Mouse (Mus musculus) heart, postnatal 0 days (tissue): Measurements from ENCODE around the gene Baz2b. TPM values are rescaled to one million over a fixed set of nuclear protein-coding genes. Genes with fewer than 3 reads are reported as not detected.

Source experiments
- ATAC-seq: fragments of 200-750 bp; cut with Nextera tagmentation; 2 replicates; pipeline ENCODE4 v1.8.0; 2017; ENCODE audit warnings: low read depth, moderate number of reproducible peaks, moderate library complexity; ENCODE audit not compliant: insufficient read depth
- DNase-seq: peaks from one replicate; pipeline ENCODE4 v3.0.0-alpha.2; 2016; ENCODE audit warnings: low spot score
- H3K27ac ChIP-seq: fragments of 300-500 bp; sonication (generic); 2 replicates; pipeline ENCODE4 v1.5.1; 2014; ENCODE audit warnings: low read depth, mild to moderate bottlenecking
- H3K27me3 ChIP-seq: fragments of 300-500 bp; sonication (generic); 2 replicates; pipeline ENCODE4 v1.6.1; 2014; ENCODE audit warnings: low read length, mixed read lengths; ENCODE audit not compliant: control insufficient read depth, insufficient read depth
- H3K36me3 ChIP-seq: fragments of 300-500 bp; sonication (generic); replicated peaks from 2 replicates; pipeline ENCODE4 v1.6.1; 2014; ENCODE audit warnings: low read length, mixed read lengths; ENCODE audit not compliant: control insufficient read depth, insufficient read depth
- H3K4me1 ChIP-seq: fragments of 300-500 bp; sonication (generic); 2 replicates; pipeline ENCODE4 v1.6.1; 2014; ENCODE audit warnings: antibody characterized with exemption; ENCODE audit not compliant: control insufficient read depth, insufficient read depth
- H3K4me2 ChIP-seq: fragments of 300-500 bp; sonication (generic); 2 replicates; pipeline ENCODE4 v1.6.1; 2014; ENCODE audit warnings: low read depth, mild to moderate bottlenecking, low read length, moderate library complexity
- H3K4me3 ChIP-seq: fragments of 300-500 bp; sonication (generic); 2 replicates; pipeline ENCODE4 v1.5.1; 2014; ENCODE audit warnings: low read depth, low read length
- H3K9ac ChIP-seq: fragments of 300-500 bp; sonication (generic); replicated peaks from 2 replicates; pipeline ENCODE4 v1.6.1; 2014; ENCODE audit warnings: low read depth, low read length, mixed read lengths
- H3K9me3 ChIP-seq: fragments of 300-500 bp; sonication (generic); replicated peaks from 2 replicates; pipeline ENCODE4 v1.6.1; 2016; ENCODE audit warnings: low read length; ENCODE audit not compliant: control insufficient read depth
- CTCF ChIP-seq: IDR thresholded peaks from 2 replicates; pipeline ENCODE4 v1.5.1; 2016; ENCODE audit warnings: antibody characterized with exemption, control low read depth, low read depth
- EP300 ChIP-seq: IDR thresholded peaks from 2 replicates; pipeline ENCODE4 v1.6.1; 2016; ENCODE audit warnings: antibody characterized with exemption, low read depth
- WGBS: fragments of 180-500 bp; shearing (Covaris S2); extraction: QIAGEN DNeasy Blood & Tissue Kit; methylation state at CpG from one replicate; pipeline ENCODE4 v1.1.7; 2014; 5-methylcytosine and 5-hydroxymethylcytosine counted together
- polyA plus RNA-seq: library from polyadenylated mRNA; unstranded; fragments of >200 nt; fragmentation: Nextera tagmentation; extraction: Ambion mirVana; gene quantifications from 2 replicates; pipeline ENCODE4 v1.2.1, GENCODE M21; 2015
- total RNA-seq: library from RNA; depleted of rRNA; stranded (reverse); fragments of >200 nt; gene quantifications from 2 replicates; pipeline ENCODE4 v1.2.3, GENCODE M21; 2014; ENCODE audit warnings: low replicate concordance

The Baz2b gene
- total and polyA plus RNA-seq, 2 experiments from 2014 or later: 40.3 to 46.2 TPM

DNA sequence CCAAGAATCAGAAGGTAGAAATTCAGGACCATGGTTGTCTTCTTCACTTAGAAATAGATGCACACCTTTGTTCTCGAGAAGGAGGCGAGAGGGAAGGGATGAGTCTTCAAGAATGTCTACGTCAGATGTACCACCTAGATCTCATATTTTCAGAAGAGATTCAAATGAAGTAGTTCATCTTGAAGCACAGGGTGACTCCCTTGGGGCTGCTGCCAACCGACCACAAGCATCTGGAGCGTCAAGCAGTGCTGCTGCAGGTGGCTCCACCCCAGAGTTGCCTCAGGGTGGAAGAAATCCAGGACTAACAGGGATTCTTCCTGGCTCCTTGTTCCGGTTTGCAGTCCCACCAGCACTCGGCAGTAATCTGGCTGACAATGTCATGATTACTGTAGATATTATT lies 24.9 kb upstream of the Baz2b start:
- H3K9ac ChIP-seq: no peak overlapping the region

DNA sequence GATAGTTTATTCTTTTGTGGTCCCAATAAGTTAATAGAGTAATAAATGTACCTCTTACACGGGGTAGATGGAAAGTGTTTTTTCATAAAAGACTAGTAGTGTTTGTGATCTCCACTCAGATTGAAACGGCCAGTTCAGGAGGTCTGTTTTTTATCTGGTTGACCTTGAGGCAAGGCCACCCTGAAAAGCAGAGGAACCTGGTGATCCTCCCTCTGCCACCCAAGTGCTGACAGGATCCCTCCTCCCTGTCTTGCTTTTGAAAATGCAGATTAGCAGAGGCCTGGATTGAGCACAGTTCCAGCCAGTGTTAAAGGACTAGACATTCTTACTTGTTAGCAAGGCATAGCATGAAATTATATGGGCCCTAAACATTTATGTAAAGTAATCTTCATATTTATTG lies 23.5 kb upstream of the Baz2b start:
- H3K4me2 ChIP-seq: peak overlapping the region; percentile 6; the same call in 1 of the 2 replicates
- no peaks in the 10 kb centered on the region for H3K27me3 ChIP-seq
- H3K36me3 ChIP-seq: peaks cover 68% of the 10 kb centered on the region
- H3K27ac ChIP-seq: peak overlapping the region; percentile 87
- no peak overlapping the region for H3K4me3 ChIP-seq
- no peaks in the 10 kb centered on the region for H3K9me3 ChIP-seq
- DNase-seq (peak; percentile 73), ATAC-seq (peak; percentile 89)
- no peaks in the 10 kb centered on the region; the same call in 1 of the 2 replicates for H3K4me1 ChIP-seq
- H3K9ac ChIP-seq: no peak overlapping the region
- TF ChIP-seq CTCF (no peak), EP300 (0 out of 2 replicates have a peak, but pooled peaks have one; percentile 40)
- 19% methylated on average over 2 of the region's 2 CpGs for WGBS

More for the DNA sequence above, 24.9 kb upstream of the Baz2b start:
- H3K4me2 ChIP-seq: no peak overlapping the region
- H3K27me3 ChIP-seq: no peaks in the 10 kb centered on the region
- H3K9me3 ChIP-seq: no peaks in the 10 kb centered on the region
- WGBS: 65% methylated on average over 7 of the region's 7 CpGs
- H3K4me1 ChIP-seq: no peaks in the 10 kb centered on the region; the same call in 1 of the 2 replicates
- no peak overlapping the region for H3K27ac ChIP-seq
- TF ChIP-seq EP300: no peak
- TF ChIP-seq CTCF: no peak
- H3K4me3 ChIP-seq: no peak overlapping the region
- DNase-seq: no peak
- peaks cover 73% of the 10 kb centered on the region for H3K36me3 ChIP-seq
- no peak for ATAC-seq

DNA sequence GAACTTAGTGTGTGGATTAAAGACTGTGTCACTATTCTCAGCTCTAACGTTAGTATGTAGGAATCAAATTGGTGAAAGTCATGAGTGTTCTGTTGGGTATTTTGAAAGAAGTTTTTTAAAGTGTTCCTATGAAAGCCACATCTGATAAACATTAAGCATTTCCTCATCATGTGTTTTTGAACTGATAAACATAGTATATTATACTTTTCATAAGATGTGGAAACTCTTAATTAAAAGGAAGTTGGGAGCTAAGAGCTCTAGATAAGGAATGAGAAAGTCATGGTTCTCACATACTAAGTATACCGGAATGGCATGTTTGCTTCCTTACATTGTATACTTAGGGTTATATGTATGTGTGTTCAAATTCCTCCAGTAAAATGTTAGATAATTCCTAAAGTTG lies 20.7 kb upstream of the Baz2b start:
- Histone ChIP-seq H3K4me1 (no peaks in the 10 kb centered on the region), H3K4me2 (no peak overlapping the region), H3K27me3 (no peaks in the 10 kb centered on the region), H3K27ac (no peak overlapping the region), H3K9me3 (no peaks in the 10 kb centered on the region), H3K4me3 (no peak overlapping the region), H3K9ac (no peak overlapping the region), H3K36me3 (peaks cover 42% of the 10 kb centered on the region)
- WGBS: 66% methylated on average over 2 of the region's 2 CpGs
- DNase-seq: no peak
- ATAC-seq: no peak
- TF ChIP-seq CTCF (no peak), EP300 (no peak)

DNA sequence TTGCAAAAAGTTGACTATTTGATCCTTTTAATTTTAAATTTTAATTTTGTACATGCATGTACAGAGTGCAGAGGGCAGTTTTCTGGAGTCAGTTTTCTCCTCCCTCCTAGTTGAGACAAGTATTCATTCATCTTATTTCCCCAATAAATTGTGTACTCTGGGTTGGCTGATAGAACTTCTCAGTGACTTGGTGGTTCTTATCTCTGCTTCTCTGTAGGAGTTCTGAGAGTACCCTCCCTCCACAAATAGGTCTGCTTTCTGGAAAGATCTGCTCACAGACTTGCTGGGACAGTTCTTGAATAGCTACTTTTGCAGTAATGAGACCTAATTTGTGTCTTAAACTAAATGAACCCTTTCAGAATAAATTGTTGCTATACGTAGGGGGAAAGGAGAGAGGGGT lies 18.8 kb upstream of the Baz2b start:
- TF ChIP-seq CTCF (no peak), EP300 (no peak)
- H3K9me3 ChIP-seq: no peaks in the 10 kb centered on the region
- H3K27me3 ChIP-seq: no peaks in the 10 kb centered on the region
- H3K9ac ChIP-seq: no peak overlapping the region
- DNase-seq (no peak), ATAC-seq (no peak)
- no peak overlapping the region for H3K27ac ChIP-seq
- no peak overlapping the region for H3K4me2 ChIP-seq
- H3K4me1 ChIP-seq: peaks cover under 1% of the 10 kb centered on the region; the same call in 1 of the 2 replicates
- H3K36me3 ChIP-seq: peaks cover 30% of the 10 kb centered on the region
- H3K4me3 ChIP-seq: no peak overlapping the region
- WGBS: 81% methylated on average over 1 of the region's 1 CpGs

DNA sequence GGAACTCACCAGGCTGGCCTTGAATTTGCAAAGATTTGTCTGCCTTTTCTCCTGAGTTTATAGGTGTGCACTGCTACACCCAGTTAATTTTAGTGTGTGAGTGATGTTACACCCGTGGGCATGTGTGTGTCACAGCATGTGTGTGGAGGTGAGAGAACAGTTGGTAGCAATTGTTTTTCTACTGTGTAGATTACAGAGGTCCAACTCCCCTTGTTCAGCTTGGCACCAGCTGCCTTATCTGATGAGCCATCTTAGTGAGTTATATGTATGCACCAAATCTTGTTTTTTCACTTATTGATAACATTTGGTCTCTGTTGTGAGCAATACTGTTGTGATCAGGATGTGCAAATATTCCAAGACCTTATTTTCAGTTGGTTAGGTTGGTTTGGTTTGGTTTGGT lies 13.8 kb upstream of the Baz2b start:
- Histone ChIP-seq H3K27me3 (no peaks in the 10 kb centered on the region), H3K9me3 (no peaks in the 10 kb centered on the region), H3K4me3 (no peak overlapping the region), H3K36me3 (no peaks in the 10 kb centered on the region), H3K9ac (no peak overlapping the region), H3K4me2 (no peak overlapping the region), H3K4me1 (peaks cover 8% of the 10 kb centered on the region), H3K27ac (no peak overlapping the region)
- WGBS: 70% methylated on average over 1 of the region's 1 CpGs
- ATAC-seq (no peak), DNase-seq (no peak)
- TF ChIP-seq EP300 (no peak), CTCF (no peak)

DNA sequence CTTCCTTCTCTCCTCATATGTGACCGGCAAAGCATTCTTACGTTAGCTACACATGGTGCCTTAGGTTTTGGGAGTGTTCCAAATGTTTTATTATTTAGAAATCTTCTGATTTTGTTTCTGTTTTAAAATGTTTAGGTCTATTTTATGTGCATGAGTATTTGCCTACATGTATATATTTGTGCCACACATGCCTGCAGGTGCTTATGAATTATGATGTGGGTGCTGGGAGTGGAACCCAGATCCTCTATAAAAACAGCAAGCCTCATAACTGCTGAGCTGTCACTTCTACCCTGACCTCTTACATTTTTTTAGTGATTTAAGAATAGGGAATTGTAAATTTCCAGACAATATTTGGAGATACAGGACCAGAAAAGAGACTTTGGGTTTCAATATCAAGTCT lies 12.3 kb upstream of the Baz2b start:
- ATAC-seq (no peak), DNase-seq (no peak)
- Histone ChIP-seq H3K9me3 (no peaks in the 10 kb centered on the region), H3K36me3 (no peaks in the 10 kb centered on the region), H3K27me3 (no peaks in the 10 kb centered on the region), H3K4me1 (peaks cover 19% of the 10 kb centered on the region), H3K9ac (no peak overlapping the region), H3K27ac (no peak overlapping the region), H3K4me3 (no peak overlapping the region), H3K4me2 (no peak overlapping the region)
- WGBS: 67% methylated on average over 2 of the region's 2 CpGs
- TF ChIP-seq CTCF (no peak), EP300 (no peak)
